Mouse (Mus musculus) kidney, embryonic 15.5 days (tissue): ENCODE measurements around the gene Sycp3. TPM values are rescaled to one million over a fixed set of nuclear protein-coding genes. Genes with fewer than 3 reads are reported as not detected.
"Not testable (repeated sequence)": the region's sequence is repeated elsewhere in the genome, so short reads cannot be mapped to it uniquely, and the experiment has no call there.

Experiments
- ATAC-seq: fragments of 200-750 bp; cut with Nextera tagmentation; replicated peaks from 2 replicates; pipeline ENCODE4 v1.8.0; 2017; ENCODE audit warnings: moderate TSS enrichment; ENCODE audit not compliant: low FRiP score
- H3K27ac ChIP-seq: fragments of 300-500 bp; sonication (generic); 2 replicates; pipeline ENCODE4 v1.5.1; 2015; ENCODE audit warnings: mild to moderate bottlenecking, inconsistent platforms
- H3K27me3 ChIP-seq: fragments of 300-500 bp; sonication (generic); 2 replicates; pipeline ENCODE4 v1.6.1; 2015; ENCODE audit warnings: inconsistent platforms
- H3K36me3 ChIP-seq: fragments of 300-500 bp; sonication (generic); 2 replicates; pipeline ENCODE4 v1.6.1; 2015; ENCODE audit warnings: inconsistent platforms
- H3K4me1 ChIP-seq: fragments of 300-500 bp; sonication (generic); 2 replicates; pipeline ENCODE4 v1.6.1; 2015; ENCODE audit warnings: inconsistent platforms
- H3K4me2 ChIP-seq: fragments of 300-500 bp; sonication (generic); 2 replicates; pipeline ENCODE4 v1.6.1; 2015; ENCODE audit warnings: moderate library complexity, mild to moderate bottlenecking, inconsistent platforms
- H3K4me3 ChIP-seq: fragments of 300-500 bp; sonication (generic); replicated peaks from 2 replicates; pipeline ENCODE4 v1.5.1; 2015; ENCODE audit warnings: mild to moderate bottlenecking, inconsistent platforms
- H3K9ac ChIP-seq: fragments of 300-500 bp; sonication (generic); 2 replicates; pipeline ENCODE4 v1.6.1; 2015; ENCODE audit warnings: mild to moderate bottlenecking, inconsistent platforms
- H3K9me3 ChIP-seq: fragments of 300-500 bp; sonication (generic); replicated peaks from 2 replicates; pipeline ENCODE4 v1.6.1; 2016; ENCODE audit warnings: inconsistent platforms
- WGBS: fragments of 180-500 bp; shearing (Covaris S2); methylation state at CpG from one replicate; pipeline ENCODE4 v1.1.7; 2015; ENCODE audit warnings: mixed read lengths; 5-methylcytosine and 5-hydroxymethylcytosine counted together
- polyA plus RNA-seq: library from polyadenylated mRNA; unstranded; fragments of >200 nt; fragmentation: Nextera tagmentation; extraction: Ambion mirVana; gene quantifications from 2 replicates; pipeline ENCODE4 v1.2.1, GENCODE M21; 2015

Sycp3 gene
- polyA plus RNA-seq, 1 experiment from 2014 or later = 0.23 TPM

GRCm38 (mm10) chr10:88457816-88458215 is 1.6 kb upstream of the Sycp3 start:
- H3K27ac ChIP-seq = peak overlapping the region; percentile 54; the same call in 1 of the 2 replicates
- no peak overlapping the region for H3K4me3 ChIP-seq

GRCm38 (mm10) chr10:88460122-88460820 is 902 bp downstream of the Sycp3 start:
- Histone ChIP-seq H3K36me3 (no peaks in the 10 kb centered on the region), H3K9ac (no peak overlapping the region), H3K27ac (no peak overlapping the region), H3K9me3 (no peaks in the 10 kb centered on the region), H3K4me2 (no peak overlapping the region), H3K27me3 (no peaks in the 10 kb centered on the region), H3K4me1 (no peaks in the 10 kb centered on the region), H3K4me3 (no peak overlapping the region)
- ATAC-seq = no peak
- 78% methylated on average over 18 of the region's 18 CpGs for WGBS

More at GRCm38 (mm10) chr10:88457816-88458215, 1.6 kb upstream of the Sycp3 start:
- Histone ChIP-seq H3K9me3 (no peaks in the 10 kb centered on the region), H3K9ac (no peak overlapping the region), H3K4me1 (no peaks in the 10 kb centered on the region), H3K36me3 (no peaks in the 10 kb centered on the region), H3K4me2 (peak overlapping the region; percentile 10; the same call in 1 of the 2 replicates), H3K27me3 (no peaks in the 10 kb centered on the region)
- ATAC-seq = no peak
- 34% methylated on average over 6 of the region's 6 CpGs for WGBS

GRCm38 (mm10) chr10:88482866-88483265 is 23.5 kb downstream of the Sycp3 start:
- ATAC-seq, H3K9ac ChIP-seq, H3K4me3 ChIP-seq, H3K4me2 ChIP-seq, H3K9me3 ChIP-seq, H3K27ac ChIP-seq, H3K4me1 ChIP-seq, H3K27me3 ChIP-seq: not testable (repeated sequence)
- peaks cover 19% of the 10 kb centered on the region for H3K36me3 ChIP-seq
- WGBS = 88% methylated on average over 10 of the region's 10 CpGs

- Histone ChIP-seq H3K4me1 (peaks cover 12% of the 10 kb centered on the region), H3K36me3 (peaks cover 24% of the 10 kb centered on the region), H3K9me3 (no peaks in the 10 kb centered on the region), H3K4me3 (no peak overlapping the region), H3K9ac (no peak overlapping the region), H3K4me2 (no peak overlapping the region), H3K27ac (no peak overlapping the region), H3K27me3 (no peaks in the 10 kb centered on the region)
- peak; percentile 62; the same call in 1 of the 2 replicates for ATAC-seq
- 64% methylated on average over 5 of the region's 5 CpGs for WGBS
Measured at GRCm38 (mm10) chr10:88488629-88489028, 29.3 kb downstream of the Sycp3 start.

- WGBS = 68% methylated on average over 7 of the region's 7 CpGs
- Histone ChIP-seq H3K9me3 (no peaks in the 10 kb centered on the region), H3K9ac (no peak overlapping the region), H3K27me3 (no peaks in the 10 kb centered on the region), H3K27ac (no peak overlapping the region), H3K4me3 (no peak overlapping the region), H3K36me3 (peaks cover 5% of the 10 kb centered on the region; the same call in 1 of the 2 replicates), H3K4me2 (no peak overlapping the region), H3K4me1 (peaks cover 27% of the 10 kb centered on the region)
- ATAC-seq = no peak
Measured at GRCm38 (mm10) chr10:88491632-88492031, 32.3 kb downstream of the Sycp3 start.

- WGBS = 53% methylated on average over 8 of the region's 8 CpGs
- H3K27me3 ChIP-seq = no peaks in the 10 kb centered on the region
- H3K9ac ChIP-seq = no peak overlapping the region
- peaks cover 34% of the 10 kb centered on the region for H3K4me1 ChIP-seq
- no peak for ATAC-seq
- H3K4me2 ChIP-seq = no peak overlapping the region
- no peak overlapping the region for H3K4me3 ChIP-seq
- H3K36me3 ChIP-seq = peaks cover 5% of the 10 kb centered on the region; the same call in 1 of the 2 replicates
- no peaks in the 10 kb centered on the region for H3K9me3 ChIP-seq
- H3K27ac ChIP-seq = no peak overlapping the region
Measured at GRCm38 (mm10) chr10:88492658-88493057, 33.3 kb downstream of the Sycp3 start.

- no peak overlapping the region for H3K4me3 ChIP-seq
- 72% methylated on average over 4 of the region's 4 CpGs for WGBS
- no peak overlapping the region for H3K4me2 ChIP-seq
- H3K27ac ChIP-seq = no peak overlapping the region
- no peaks in the 10 kb centered on the region for H3K9me3 ChIP-seq
- H3K9ac ChIP-seq = no peak overlapping the region
- ATAC-seq = no peak
- peaks cover 35% of the 10 kb centered on the region for H3K4me1 ChIP-seq
- no peaks in the 10 kb centered on the region for H3K36me3 ChIP-seq
- H3K27me3 ChIP-seq = no peaks in the 10 kb centered on the region
Measured at GRCm38 (mm10) chr10:88494959-88495587, 35.7 kb downstream of the Sycp3 start.

- Histone ChIP-seq H3K4me1 (peaks cover 52% of the 10 kb centered on the region), H3K36me3 (no peaks in the 10 kb centered on the region), H3K27ac (peak overlapping the region; percentile 43), H3K4me2 (0 out of 2 replicates have a peak overlapping the region, but pooled peaks have one; percentile 12), H3K9ac (no peak overlapping the region), H3K27me3 (no peaks in the 10 kb centered on the region), H3K4me3 (no peak overlapping the region), H3K9me3 (no peaks in the 10 kb centered on the region)
- ATAC-seq = peak; percentile 71
- WGBS = 29% methylated on average over 11 of the region's 11 CpGs
Measured at GRCm38 (mm10) chr10:88496864-88497564, 37.6 kb downstream of the Sycp3 start.

GRCm38 (mm10) chr10:88499993-88500392 is 40.6 kb downstream of the Sycp3 start:
- Histone ChIP-seq H3K4me3 (no peak overlapping the region), H3K27me3 (no peaks in the 10 kb centered on the region), H3K9ac (no peak overlapping the region), H3K27ac (no peak overlapping the region), H3K36me3 (no peaks in the 10 kb centered on the region), H3K4me2 (no peak overlapping the region), H3K9me3 (no peaks in the 10 kb centered on the region), H3K4me1 (peaks cover 58% of the 10 kb centered on the region)
- ATAC-seq = no peak
- 70% methylated on average over 5 of the region's 5 CpGs for WGBS

GRCm38 (mm10) chr10:88501370-88501769 is 42.0 kb downstream of the Sycp3 start:
- H3K9ac ChIP-seq = no peak overlapping the region
- H3K4me2 ChIP-seq = peak overlapping the region; percentile 87
- peaks cover 47% of the 10 kb centered on the region for H3K4me1 ChIP-seq
- no peaks in the 10 kb centered on the region for H3K27me3 ChIP-seq
- no peaks in the 10 kb centered on the region for H3K9me3 ChIP-seq
- H3K4me3 ChIP-seq = no peak overlapping the region; the same call in 1 of the 2 replicates
- no peak for ATAC-seq
- WGBS = 41% methylated on average over 10 of the region's 10 CpGs
- H3K36me3 ChIP-seq = no peaks in the 10 kb centered on the region
- peak overlapping the region; percentile 45 for H3K27ac ChIP-seq

GRCm38 (mm10) chr10:88501886-88502765 is 42.8 kb downstream of the Sycp3 start:
- H3K9me3 ChIP-seq = no peaks in the 10 kb centered on the region
- no peaks in the 10 kb centered on the region for H3K36me3 ChIP-seq
- H3K4me1 ChIP-seq = peaks cover 39% of the 10 kb centered on the region
- WGBS = 66% methylated on average over 13 of the region's 13 CpGs
- H3K4me2 ChIP-seq = peak overlapping the region; percentile 87
- peak overlapping the region; percentile 85 for H3K4me3 ChIP-seq
- peak overlapping the region; percentile 45 for H3K27ac ChIP-seq
- no peak overlapping the region for H3K9ac ChIP-seq
- no peaks in the 10 kb centered on the region for H3K27me3 ChIP-seq
- no peak for ATAC-seq
